Mouse (Mus musculus) hindbrain, embryonic 12.5 days (tissue): Measurements from ENCODE around the gene Sag. TPM values are rescaled to one million over a fixed set of nuclear protein-coding genes. Genes with fewer than 3 reads are reported as not detected.

Experiments
- ATAC-seq: fragments of 200-750 bp; cut with Nextera tagmentation; 2 replicates; pipeline ENCODE4 v1.8.0; 2017; ENCODE audit warnings: moderate TSS enrichment; ENCODE audit not compliant: low FRiP score
- H3K27ac ChIP-seq: fragments of 300-500 bp; sonication (generic); 2 replicates; pipeline ENCODE4 v1.5.1; 2016; ENCODE audit warnings: mild to moderate bottlenecking
- H3K27me3 ChIP-seq: fragments of 300-500 bp; sonication (generic); 2 replicates; pipeline ENCODE4 v1.6.1; 2016; ENCODE audit warnings: mild to moderate bottlenecking
- H3K36me3 ChIP-seq: fragments of 300-500 bp; sonication (generic); 2 replicates; pipeline ENCODE4 v1.6.1; 2016; ENCODE audit warnings: mild to moderate bottlenecking
- H3K4me1 ChIP-seq: fragments of 300-500 bp; sonication (generic); 2 replicates; pipeline ENCODE4 v1.6.1; 2016
- H3K4me2 ChIP-seq: fragments of 300-500 bp; sonication (generic); replicated peaks from 2 replicates; pipeline ENCODE4 v1.6.1; 2016; ENCODE audit warnings: mild to moderate bottlenecking
- H3K4me3 ChIP-seq: fragments of 300-500 bp; sonication (generic); 2 replicates; pipeline ENCODE4 v1.5.1; 2016; ENCODE audit warnings: mild to moderate bottlenecking
- H3K9ac ChIP-seq: fragments of 300-500 bp; sonication (generic); 2 replicates; pipeline ENCODE4 v1.6.1; 2016; ENCODE audit warnings: mild to moderate bottlenecking, moderate library complexity
- H3K9me3 ChIP-seq: fragments of 300-500 bp; sonication (generic); replicated peaks from 2 replicates; pipeline ENCODE4 v1.6.1; 2016; ENCODE audit warnings: mild to moderate bottlenecking
- WGBS: fragments of 180-500 bp; shearing (Covaris S2); methylation state at CpG from one replicate; pipeline ENCODE4 v1.1.7; 2016; 5-methylcytosine and 5-hydroxymethylcytosine counted together
- polyA plus RNA-seq: library from polyadenylated mRNA; unstranded; fragments of >200 nt; fragmentation: Nextera tagmentation; extraction: Ambion mirVana; gene quantifications from 2 replicates; pipeline ENCODE4 v1.2.1, GENCODE M21; 2016

The Sag gene
- polyA plus RNA-seq, 1 experiment from 2014 or later, result 2.4 TPM

- Histone ChIP-seq H3K27me3 (no peaks in the 10 kb centered on the region), H3K36me3 (no peaks in the 10 kb centered on the region), H3K9ac (no peak overlapping the region), H3K9me3 (no peaks in the 10 kb centered on the region), H3K27ac (no peak overlapping the region), H3K4me3 (no peak overlapping the region), H3K4me2 (no peak overlapping the region), H3K4me1 (no peaks in the 10 kb centered on the region)
- ATAC-seq, result no peak
- WGBS, result 84% methylated on average over 1 of the region's 1 CpGs
Observed at GRCm38 (mm10) chr1:87890960-87891359, 87.5 kb downstream of the Sag start.

- no peak overlapping the region for H3K4me3 ChIP-seq
- H3K4me1 ChIP-seq, result no peaks in the 10 kb centered on the region
- H3K27me3 ChIP-seq, result no peaks in the 10 kb centered on the region
- H3K9me3 ChIP-seq, result no peaks in the 10 kb centered on the region
- no peak overlapping the region for H3K27ac ChIP-seq
- WGBS, result 91% methylated on average over 4 of the region's 4 CpGs
- H3K4me2 ChIP-seq, result no peak overlapping the region
- ATAC-seq, result no peak
- H3K9ac ChIP-seq, result no peak overlapping the region
- no peaks in the 10 kb centered on the region for H3K36me3 ChIP-seq
Observed at GRCm38 (mm10) chr1:87891634-87892033, 88.2 kb downstream of the Sag start.

DNA sequence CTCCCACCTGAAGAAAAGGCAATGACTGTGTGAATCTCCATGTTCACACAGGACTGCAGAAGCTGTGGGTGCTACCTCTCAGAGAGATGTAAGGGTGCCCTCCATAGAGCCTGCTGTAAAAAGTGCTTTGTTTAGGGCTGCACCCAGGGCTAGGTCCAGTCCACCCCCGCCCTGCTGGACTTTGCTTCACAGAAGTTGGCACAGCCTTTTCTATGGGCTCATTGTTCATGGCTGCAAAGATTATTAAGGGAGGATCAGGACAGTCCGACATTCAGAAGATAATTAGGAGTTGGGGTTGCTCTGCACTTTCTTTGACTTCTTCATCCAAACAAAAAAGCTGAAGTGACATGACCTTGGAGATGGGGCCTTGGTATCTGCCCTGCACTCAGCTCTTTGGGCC, 89.0 kb downstream of the Sag start:
- Histone ChIP-seq H3K36me3 (no peaks in the 10 kb centered on the region), H3K4me3 (no peak overlapping the region), H3K4me2 (no peak overlapping the region), H3K9me3 (no peaks in the 10 kb centered on the region), H3K4me1 (no peaks in the 10 kb centered on the region), H3K9ac (no peak overlapping the region), H3K27me3 (no peaks in the 10 kb centered on the region), H3K27ac (no peak overlapping the region)
- 71% methylated on average over 2 of the region's 2 CpGs for WGBS
- no peak for ATAC-seq

DNA sequence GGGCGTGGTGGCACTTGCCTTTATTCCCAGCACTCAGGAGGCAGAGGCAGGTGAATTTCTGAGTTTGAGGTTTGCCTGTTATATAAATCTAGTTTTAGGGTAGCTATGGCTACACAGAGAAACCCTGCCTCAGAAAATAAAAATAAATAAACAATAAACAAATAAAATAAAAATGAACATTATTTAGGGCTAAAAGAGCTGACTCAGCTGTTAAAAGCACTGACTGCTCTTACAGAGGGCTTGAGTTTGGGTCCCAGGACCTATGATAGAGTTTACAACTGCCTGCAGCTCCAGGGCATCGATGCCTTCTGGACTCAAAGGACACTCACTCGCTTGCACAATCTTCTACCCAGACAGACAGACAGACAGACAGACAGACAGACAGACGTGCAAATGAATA, 89.9 kb downstream of the Sag start:
- Histone ChIP-seq H3K4me2 (no peak overlapping the region), H3K4me1 (no peaks in the 10 kb centered on the region), H3K9me3 (no peaks in the 10 kb centered on the region), H3K27ac (no peak overlapping the region), H3K27me3 (no peaks in the 10 kb centered on the region), H3K4me3 (no peak overlapping the region), H3K36me3 (no peaks in the 10 kb centered on the region), H3K9ac (no peak overlapping the region)
- no peak for ATAC-seq
- WGBS, result 95% methylated on average over 4 of the region's 4 CpGs

Other genes with a start within 250 kb of the Sag start
- 4.8 and 5.9 TPM in 2 replicates for gene Ngef, start 229.8 kb upstream of the Sag start, polyA plus RNA-seq
- gene Inpp5d, start 183.4 kb upstream of the Sag start, polyA plus RNA-seq, result 4.9 and 5.5 TPM in 2 replicates
- gene Atg16l1, start 47.8 kb upstream of the Sag start, polyA plus RNA-seq, result 51.0 and 52.4 TPM in 2 replicates
- gene Dgkd, start 49.6 kb downstream of the Sag start, polyA plus RNA-seq, result 37.0 and 39.1 TPM in 2 replicates
- gene Usp40, start 204.9 kb downstream of the Sag start, polyA plus RNA-seq, result 35.9 and 37.2 TPM in 2 replicates